Mouse (Mus musculus): ENCODE measurements around the gene Sema4d. TPM values are rescaled to one million over a fixed set of nuclear protein-coding genes. Genes with fewer than 3 reads are reported as not detected.

The Sema4d gene
- total and polyA plus RNA-seq, 3 experiments = 52.2 to 67.6 (median 52.2) TPM

- TF ChIP-seq POLR2A (IDR thresholded peaks at IDR 0.05; ENCODE audit: insufficient read depth, low read depth, low read length) (no peak), CTCF (IDR thresholded peaks at IDR 0.05) (no peak)
- H3K4me3 ChIP-seq = no peak overlapping the region
- H3K9ac ChIP-seq (ENCODE audit: low read depth, low read length) = no peak overlapping the region
- H3K27me3 ChIP-seq (ENCODE audit: control insufficient read depth, insufficient read depth, low read length) = no peaks in the 10 kb centered on the region
- WGBS = 65% methylated on average over 15 of the region's 15 CpGs
- peaks cover 11% of the 10 kb centered on the region for H3K4me1 ChIP-seq (ENCODE audit: control insufficient read depth, insufficient read depth, low read length)
- no peak overlapping the region for H3K27ac ChIP-seq
- intact Hi-C loops (cut with DNase I) = no loop called here
- H3K79me2 ChIP-seq (replicated peaks; ENCODE audit: control insufficient read depth, insufficient read depth, low read length) = no peaks in the 10 kb centered on the region
- H3K36me3 ChIP-seq (ENCODE audit: control insufficient read depth, insufficient read depth, low read length) = no peaks in the 10 kb centered on the region
- no peak for DNase-seq
Measured at GRCm38 (mm10) chr13:51752346-51753167, 41.0 kb downstream of the Sema4d start.

GRCm38 (mm10) chr13:51749578-51750345, 43.8 kb downstream of the Sema4d start:
- TF ChIP-seq POLR2A (IDR thresholded peaks at IDR 0.05; ENCODE audit: insufficient read depth, low read depth, low read length) (no peak), EP300 (IDR thresholded peaks at IDR 0.05; ENCODE audit: insufficient read depth, low read depth, low read length) (no peak), CTCF (IDR thresholded peaks at IDR 0.05) (no peak)
- Histone ChIP-seq H3K4me3 (no peak overlapping the region), H3K27me3 (ENCODE audit: control insufficient read depth, insufficient read depth, low read length) (no peaks in the 10 kb centered on the region), H3K79me2 (replicated peaks; ENCODE audit: control insufficient read depth, insufficient read depth, low read length) (no peaks in the 10 kb centered on the region), H3K4me1 (ENCODE audit: control insufficient read depth, insufficient read depth, low read length) (no peaks in the 10 kb centered on the region), H3K36me3 (ENCODE audit: control insufficient read depth, insufficient read depth, low read length) (no peaks in the 10 kb centered on the region), H3K9ac (ENCODE audit: low read depth, low read length) (no peak overlapping the region), H3K27ac (no peak overlapping the region)
- WGBS = 76% methylated on average over 14 of the region's 14 CpGs
- intact Hi-C loops (cut with DNase I) = no loop called here
- no peak for DNase-seq

- Histone ChIP-seq H3K4me3 (no peak overlapping the region), H3K4me1 (ENCODE audit: control insufficient read depth, insufficient read depth, low read length) (no peaks in the 10 kb centered on the region), H3K36me3 (ENCODE audit: control insufficient read depth, insufficient read depth, low read length) (no peaks in the 10 kb centered on the region), H3K27me3 (ENCODE audit: control insufficient read depth, insufficient read depth, low read length) (no peaks in the 10 kb centered on the region), H3K9ac (ENCODE audit: low read depth, low read length) (no peak overlapping the region), H3K79me2 (replicated peaks; ENCODE audit: control insufficient read depth, insufficient read depth, low read length) (no peaks in the 10 kb centered on the region), H3K27ac (no peak overlapping the region)
- TF ChIP-seq POLR2A (IDR thresholded peaks at IDR 0.05; ENCODE audit: insufficient read depth, low read depth, low read length) = no peak
- intact Hi-C loops (cut with DNase I) = no loop called here
- DNase-seq = peak; percentile 47 to 63
- 60% methylated on average over 12 of the region's 12 CpGs for WGBS
Measured at GRCm38 (mm10) chr13:51748009-51748552, 45.5 kb downstream of the Sema4d start.

DNA sequence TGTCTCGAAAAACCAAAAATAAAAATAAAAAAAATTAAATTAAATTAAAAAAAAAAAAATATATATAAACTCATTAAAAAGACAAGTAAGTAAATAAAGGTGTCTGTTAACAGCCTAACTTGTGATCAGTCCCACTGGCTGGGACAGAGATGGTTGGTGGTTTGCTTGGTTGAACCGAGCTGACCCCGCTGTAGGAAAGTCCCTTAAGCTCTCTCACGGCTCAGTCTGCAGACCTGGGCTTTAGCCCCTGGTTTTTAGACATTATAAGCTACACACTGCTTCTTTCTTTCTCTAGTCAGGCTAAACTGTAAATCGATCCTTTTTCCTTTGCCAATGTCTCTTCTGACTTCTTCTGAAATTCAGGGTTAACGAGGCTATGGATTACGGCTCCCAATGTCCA, 46.5 kb downstream of the Sema4d start:
- intact Hi-C loops (cut with DNase I) = no loop called here
- no peak for TF ChIP-seq POLR2A (IDR thresholded peaks at IDR 0.05; ENCODE audit: insufficient read depth, low read depth, low read length)
- TF ChIP-seq EP300 (IDR thresholded peaks at IDR 0.05; ENCODE audit: insufficient read depth, low read depth, low read length) = no peak
- TF ChIP-seq CTCF (IDR thresholded peaks at IDR 0.05) = no peak
- Histone ChIP-seq H3K36me3 (ENCODE audit: control insufficient read depth, insufficient read depth, low read length) (no peaks in the 10 kb centered on the region), H3K79me2 (replicated peaks; ENCODE audit: control insufficient read depth, insufficient read depth, low read length) (no peaks in the 10 kb centered on the region), H3K4me1 (ENCODE audit: control insufficient read depth, insufficient read depth, low read length) (no peaks in the 10 kb centered on the region), H3K27me3 (ENCODE audit: control insufficient read depth, insufficient read depth, low read length) (no peaks in the 10 kb centered on the region), H3K4me3 (no peak overlapping the region), H3K27ac (no peak overlapping the region), H3K9ac (ENCODE audit: low read depth, low read length) (no peak overlapping the region)
- 95% methylated on average over 7 of the region's 7 CpGs for WGBS
- DNase-seq = no peak

DNA sequence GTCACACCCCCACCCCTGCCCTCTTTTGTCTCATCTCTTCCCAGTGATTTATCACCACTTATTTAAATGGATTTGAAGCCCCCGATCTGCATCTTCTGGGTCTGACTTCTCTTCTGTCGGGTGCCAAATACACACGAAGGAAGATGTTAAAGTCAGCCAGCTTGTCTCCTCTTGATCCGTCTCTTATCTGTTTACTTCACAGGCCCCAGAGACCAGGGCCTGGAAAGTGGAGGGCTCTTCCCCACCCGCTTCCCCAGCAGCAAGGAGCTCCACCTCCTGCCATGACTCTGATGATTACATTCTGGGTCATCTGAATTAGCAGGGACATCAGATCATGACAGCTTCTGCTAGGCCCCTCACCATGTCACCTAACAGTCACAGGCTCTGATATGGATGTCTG, 47.7 kb downstream of the Sema4d start:
- 58% methylated on average over 5 of the region's 5 CpGs for WGBS
- Histone ChIP-seq H3K27me3 (ENCODE audit: control insufficient read depth, insufficient read depth, low read length) (no peaks in the 10 kb centered on the region), H3K4me3 (no peak overlapping the region), H3K9ac (ENCODE audit: low read depth, low read length) (no peak overlapping the region), H3K36me3 (ENCODE audit: control insufficient read depth, insufficient read depth, low read length) (no peaks in the 10 kb centered on the region), H3K79me2 (replicated peaks; ENCODE audit: control insufficient read depth, insufficient read depth, low read length) (no peaks in the 10 kb centered on the region), H3K27ac (no peak overlapping the region), H3K4me1 (ENCODE audit: control insufficient read depth, insufficient read depth, low read length) (no peaks in the 10 kb centered on the region)
- no peak for DNase-seq
- no peak for TF ChIP-seq EP300 (IDR thresholded peaks at IDR 0.05; ENCODE audit: insufficient read depth, low read depth, low read length)
- no peak for TF ChIP-seq CTCF (IDR thresholded peaks at IDR 0.05)
- no peak for TF ChIP-seq POLR2A (IDR thresholded peaks at IDR 0.05; ENCODE audit: insufficient read depth, low read depth, low read length)
- intact Hi-C loops (cut with DNase I) = no loop called here

GRCm38 (mm10) chr13:51743855-51744254, 49.7 kb downstream of the Sema4d start:
- H3K79me2 ChIP-seq (replicated peaks; ENCODE audit: control insufficient read depth, insufficient read depth, low read length) = no peaks in the 10 kb centered on the region
- no peak overlapping the region for H3K4me3 ChIP-seq
- no peak overlapping the region for H3K9ac ChIP-seq (ENCODE audit: low read depth, low read length)
- DNase-seq = no peak
- no peaks in the 10 kb centered on the region for H3K27me3 ChIP-seq (ENCODE audit: control insufficient read depth, insufficient read depth, low read length)
- H3K36me3 ChIP-seq (ENCODE audit: control insufficient read depth, insufficient read depth, low read length) = no peaks in the 10 kb centered on the region
- no peaks in the 10 kb centered on the region for H3K4me1 ChIP-seq (ENCODE audit: control insufficient read depth, insufficient read depth, low read length)
- WGBS = 87% methylated on average over 3 of the region's 3 CpGs
- no peak overlapping the region for H3K27ac ChIP-seq
- intact Hi-C loops (cut with DNase I) = no loop called here
- TF ChIP-seq CTCF (IDR thresholded peaks at IDR 0.05) (no peak), POLR2A (IDR thresholded peaks at IDR 0.05; ENCODE audit: insufficient read depth, low read depth, low read length) (no peak), EP300 (IDR thresholded peaks at IDR 0.05; ENCODE audit: insufficient read depth, low read depth, low read length) (no peak)

Data from heart, adult 2 months (tissue).